Mouse (Mus musculus): ENCODE data around the gene Klhl40. TPM values are rescaled to one million over a fixed set of nuclear protein-coding genes. Genes with fewer than 3 reads are reported as not detected.

Klhl40 gene
- total and polyA plus RNA-seq, 3 experiments, result not detected

- Histone ChIP-seq H3K27ac (ENCODE audit: insufficient read depth, low read depth) (no peak overlapping the region), H3K79me2 (replicated peaks; ENCODE audit: control insufficient read depth, extremely low read depth, insufficient read depth, poor library complexity, severe bottlenecking) (no peaks in the 10 kb centered on the region), H3K9me3 (replicated peaks; ENCODE audit: low read length) (peaks cover 27% of the 10 kb centered on the region), H3K4me3 (replicated peaks in 1 of 3; ENCODE audit: low read depth in 2 of 3, low read length in 2 of 3, poor library complexity in 1 of 3) (no peak overlapping the region), H3K9ac (ENCODE audit: insufficient read depth, low read depth) (no peak overlapping the region), H3K4me1 (ENCODE audit: control insufficient read depth in 1 of 2, insufficient read depth in 2 of 2) (peaks cover 0 to 7% of the 10 kb centered on the region in 2 experiments; a peak in 1 of 4 replicates), H3K27me3 (replicated peaks) (no peaks in the 10 kb centered on the region), H3K36me3 (replicated peaks in 1 of 2; ENCODE audit: control insufficient read depth in 1 of 2, insufficient read depth in 1 of 2, low read length in 1 of 2) (peaks cover 51 to 75% of the 10 kb centered on the region in 2 experiments), H3K4me2 (ENCODE audit: insufficient read depth, low read depth, poor library complexity, severe bottlenecking) (no peak overlapping the region)
- in situ Hi-C loops (cut with MboI; ENCODE audit: low pct_ligation_motif_present, low pct_unique_long_range_greater_than_20kb, low sequenced_read_pairs), result no loop called here
- DNase-seq (ENCODE audit: extremely low read depth), result no peak
- TF ChIP-seq MAX (IDR thresholded peaks at IDR 0.05; ENCODE audit: low read length) (no peak), JUND (conservative IDR thresholded peaks at IDR 0.05; ENCODE audit: low read depth, low read length) (no peak)
- dilution Hi-C loops (cut with MboI; ENCODE audit: extremely low pct_ligation_motif_present, extremely low pct_unique_long_range_greater_than_20kb, low sequenced_read_pairs), result no loop called here
These were observed 20.0 kb upstream of the Klhl40 start for GRCm38 (mm10) chr9:121757432-121757831.

GRCm38 (mm10) chr9:121757835-121758814 is 19.3 kb upstream of the Klhl40 start:
- dilution Hi-C loops (cut with MboI; ENCODE audit: extremely low pct_ligation_motif_present, extremely low pct_unique_long_range_greater_than_20kb, low sequenced_read_pairs), result no loop called here
- no peak for DNase-seq (ENCODE audit: extremely low read depth)
- peaks cover 27% of the 10 kb centered on the region for H3K9me3 ChIP-seq (replicated peaks; ENCODE audit: low read length)
- no peak overlapping the region for H3K9ac ChIP-seq (ENCODE audit: insufficient read depth, low read depth)
- no peak overlapping the region for H3K27ac ChIP-seq (ENCODE audit: insufficient read depth, low read depth)
- H3K4me3 ChIP-seq (replicated peaks in 1 of 3; ENCODE audit: low read depth in 2 of 3, low read length in 2 of 3, poor library complexity in 1 of 3), result no peak overlapping the region
- no peaks in the 10 kb centered on the region for H3K27me3 ChIP-seq (replicated peaks)
- in situ Hi-C loops (cut with MboI; ENCODE audit: low pct_ligation_motif_present, low pct_unique_long_range_greater_than_20kb, low sequenced_read_pairs), result no loop called here
- TF ChIP-seq MYC (IDR thresholded peaks at IDR 0.05; ENCODE audit: low read depth, low read length) (no peak), TCF12 (IDR thresholded peaks at IDR 0.05; ENCODE audit: low read depth, low read length) (no peak), CHD1 (IDR thresholded peaks at IDR 0.05; ENCODE audit: low read depth, low read length) (no peak), USF1 (IDR thresholded peaks at IDR 0.05; ENCODE audit: low read depth, low read length) (no peak), NELFE (IDR thresholded peaks at IDR 0.05; ENCODE audit: low read depth, low read length) (no peak), SMC3 (IDR thresholded peaks at IDR 0.05; ENCODE audit: low read depth, low read length) (no peak), PAX5 (IDR thresholded peaks at IDR 0.05; ENCODE audit: low read length) (no peak), BHLHE40 (IDR thresholded peaks at IDR 0.05; ENCODE audit: low read depth, low read length) (no peak), EP300 (IDR thresholded peaks at IDR 0.05; ENCODE audit: low read length) (no peak)
- peaks cover 0 to 7% of the 10 kb centered on the region in 2 experiments; a peak in 1 of 4 replicates for H3K4me1 ChIP-seq (ENCODE audit: control insufficient read depth in 1 of 2, insufficient read depth in 2 of 2)
- no peaks in the 10 kb centered on the region for H3K79me2 ChIP-seq (replicated peaks; ENCODE audit: control insufficient read depth, extremely low read depth, insufficient read depth, poor library complexity, severe bottlenecking)
- H3K36me3 ChIP-seq (replicated peaks in 1 of 2; ENCODE audit: control insufficient read depth in 1 of 2, insufficient read depth in 1 of 2, low read length in 1 of 2), result peaks cover 51 to 74% of the 10 kb centered on the region in 2 experiments
- no peak overlapping the region for H3K4me2 ChIP-seq (ENCODE audit: insufficient read depth, low read depth, poor library complexity, severe bottlenecking)
